Mouse (Mus musculus): Measurements from ENCODE around the gene Mroh3. TPM values are rescaled to one million over a fixed set of nuclear protein-coding genes. Genes with fewer than 3 reads are reported as not detected.

Mroh3 gene
- total and polyA plus RNA-seq, 2 experiments from 2014 or later, result not detected

DNA sequence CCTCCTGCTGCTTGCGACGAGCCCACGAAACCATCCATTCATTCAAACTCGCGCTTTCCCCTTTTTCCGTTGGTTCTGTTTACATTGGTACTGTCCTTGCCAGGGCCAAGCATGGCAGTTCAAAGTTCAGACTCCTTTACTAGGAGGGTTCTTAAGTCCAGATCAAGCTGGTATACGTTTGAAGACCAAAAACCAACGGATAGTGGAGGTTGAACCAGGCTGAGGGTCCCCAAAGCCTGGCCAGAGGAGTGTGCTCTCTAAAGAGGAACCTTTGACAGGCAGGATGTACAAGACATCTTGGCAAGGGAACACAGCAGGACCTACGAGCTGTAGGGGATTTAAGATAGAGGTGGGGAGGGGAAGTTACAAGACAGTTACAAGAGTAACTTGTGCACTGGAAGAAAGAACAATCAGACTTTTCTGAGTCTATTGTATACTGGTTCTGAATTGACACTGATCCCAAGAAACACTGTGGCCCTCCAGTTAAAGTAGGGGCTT is 22.0 kb upstream of the Mroh3 start:
- 1% methylated on average over 9 of the region's 9 CpGs for WGBS

GRCm38 (mm10) chr1:136233892-136234594 is 21.4 kb upstream of the Mroh3 start, which contains the start of gene Inava:
Inava (minus strand) TSS chr1:136234264.
- peaks cover 8% of the 10 kb centered on the region; the same call in 1 of the 2 replicates for H3K4me1 ChIP-seq (ENCODE audit: insufficient read depth)
- peak within 1 kb of the TSS; percentile 68 for H3K9ac ChIP-seq
- H3K36me3 ChIP-seq (ENCODE audit: insufficient read depth), result no peaks in the 10 kb centered on the region
- peak within 1 kb of the TSS; percentile 48 for H3K4me3 ChIP-seq (ENCODE audit: low read depth, low read length)
- 0 out of 2 replicates have a peak within 1 kb of the TSS, but pooled peaks have one; percentile 29 for H3K27ac ChIP-seq (ENCODE audit: low read depth, low read length)
- 1% methylated on average over 38 of the region's 51 CpGs for WGBS
- H3K9me3 ChIP-seq (ENCODE audit: low read length), result no peaks in the 10 kb centered on the region
- peak; percentile 58; the same call in 1 of the 2 replicates for TF ChIP-seq CTCF (IDR thresholded peaks at IDR 0.05; ENCODE audit: low read depth)
- H3K4me2 ChIP-seq (ENCODE audit: low read depth), result peak within 1 kb of the TSS; percentile 76
- peak; percentile 81 for ATAC-seq
- peak; percentile 83 for DNase-seq
- H3K27me3 ChIP-seq (ENCODE audit: insufficient read depth, low read length), result no peaks in the 10 kb centered on the region

More for the DNA sequence above, 22.0 kb upstream of the Mroh3 start:
- Histone ChIP-seq H3K27me3 (ENCODE audit: insufficient read depth, low read length) (no peaks in the 10 kb centered on the region), H3K4me2 (ENCODE audit: low read depth) (peak overlapping the region; percentile 76), H3K4me3 (ENCODE audit: low read depth, low read length) (peak overlapping the region; percentile 48), H3K36me3 (ENCODE audit: insufficient read depth) (no peaks in the 10 kb centered on the region), H3K27ac (ENCODE audit: low read depth, low read length) (0 out of 2 replicates have a peak overlapping the region, but pooled peaks have one; percentile 29), H3K4me1 (ENCODE audit: insufficient read depth) (peaks cover 8% of the 10 kb centered on the region; the same call in 1 of the 2 replicates), H3K9me3 (ENCODE audit: low read length) (no peaks in the 10 kb centered on the region), H3K9ac (peak overlapping the region; percentile 68)
- no peak for ATAC-seq
- no peak for DNase-seq
- TF ChIP-seq CTCF (IDR thresholded peaks at IDR 0.05; ENCODE audit: low read depth), result no peak; the same call in 1 of the 2 replicates

- Histone ChIP-seq H3K9ac (peak overlapping the region; percentile 68), H3K36me3 (ENCODE audit: insufficient read depth) (no peaks in the 10 kb centered on the region), H3K9me3 (ENCODE audit: low read length) (no peaks in the 10 kb centered on the region), H3K4me1 (ENCODE audit: insufficient read depth) (peaks cover 8% of the 10 kb centered on the region; the same call in 1 of the 2 replicates), H3K4me2 (ENCODE audit: low read depth) (peak overlapping the region; percentile 76), H3K27me3 (ENCODE audit: insufficient read depth, low read length) (no peaks in the 10 kb centered on the region), H3K4me3 (ENCODE audit: low read depth, low read length) (peak overlapping the region; percentile 48), H3K27ac (ENCODE audit: low read depth, low read length) (no peak overlapping the region)
- TF ChIP-seq CTCF (IDR thresholded peaks at IDR 0.05; ENCODE audit: low read depth), result no peak
- ATAC-seq, result no peak
- DNase-seq, result no peak
- 2% methylated on average over 23 of the region's 23 CpGs for WGBS
Observed at GRCm38 (mm10) chr1:136232986-136233790, 20.6 kb upstream of the Mroh3 start.

- H3K4me3 ChIP-seq (ENCODE audit: low read depth, low read length), result peak overlapping the region; percentile 48
- WGBS, result 3% methylated on average over 9 of the region's 9 CpGs
- H3K9me3 ChIP-seq (ENCODE audit: low read length), result no peaks in the 10 kb centered on the region
- H3K36me3 ChIP-seq (ENCODE audit: insufficient read depth), result no peaks in the 10 kb centered on the region
- H3K27me3 ChIP-seq (ENCODE audit: insufficient read depth, low read length), result no peaks in the 10 kb centered on the region
- H3K9ac ChIP-seq, result 0 out of 2 replicates have a peak overlapping the region, but pooled peaks have one; percentile 22
- 0 out of 2 replicates have a peak, but pooled peaks have one; percentile 17 for ATAC-seq
- peak overlapping the region; percentile 76 for H3K4me2 ChIP-seq (ENCODE audit: low read depth)
- no peak overlapping the region for H3K27ac ChIP-seq (ENCODE audit: low read depth, low read length)
- peak; percentile 15; the same call in 1 of the 2 replicates for TF ChIP-seq CTCF (IDR thresholded peaks at IDR 0.05; ENCODE audit: low read depth)
- DNase-seq, result peak; percentile 52
- H3K4me1 ChIP-seq (ENCODE audit: insufficient read depth), result peaks cover 8% of the 10 kb centered on the region; the same call in 1 of the 2 replicates
Observed at GRCm38 (mm10) chr1:136232285-136232926, 19.8 kb upstream of the Mroh3 start.

- no peak for ATAC-seq
- DNase-seq, result no peak
- Histone ChIP-seq H3K4me3 (ENCODE audit: low read depth, low read length) (peak overlapping the region; percentile 11; the same call in 1 of the 2 replicates), H3K9ac (no peak overlapping the region), H3K27me3 (ENCODE audit: insufficient read depth, low read length) (no peaks in the 10 kb centered on the region), H3K27ac (ENCODE audit: low read depth, low read length) (no peak overlapping the region), H3K36me3 (ENCODE audit: insufficient read depth) (no peaks in the 10 kb centered on the region), H3K9me3 (ENCODE audit: low read length) (no peaks in the 10 kb centered on the region), H3K4me1 (ENCODE audit: insufficient read depth) (peaks cover 8% of the 10 kb centered on the region; the same call in 1 of the 2 replicates), H3K4me2 (ENCODE audit: low read depth) (peak overlapping the region; percentile 76)
- no peak for TF ChIP-seq CTCF (IDR thresholded peaks at IDR 0.05; ENCODE audit: low read depth)
- 5% methylated on average over 6 of the region's 6 CpGs for WGBS
Observed at GRCm38 (mm10) chr1:136231596-136231995, 19.0 kb upstream of the Mroh3 start.

GRCm38 (mm10) chr1:136230201-136230600 is 17.6 kb upstream of the Mroh3 start:
- peaks cover 8% of the 10 kb centered on the region; the same call in 1 of the 2 replicates for H3K4me1 ChIP-seq (ENCODE audit: insufficient read depth)
- H3K27me3 ChIP-seq (ENCODE audit: insufficient read depth, low read length), result no peaks in the 10 kb centered on the region
- no peak overlapping the region for H3K4me3 ChIP-seq (ENCODE audit: low read depth, low read length)
- no peaks in the 10 kb centered on the region for H3K36me3 ChIP-seq (ENCODE audit: insufficient read depth)
- no peak for TF ChIP-seq CTCF (IDR thresholded peaks at IDR 0.05; ENCODE audit: low read depth)
- no peaks in the 10 kb centered on the region for H3K9me3 ChIP-seq (ENCODE audit: low read length)
- no peak overlapping the region for H3K4me2 ChIP-seq (ENCODE audit: low read depth)
- ATAC-seq (no peak), DNase-seq (no peak)
- H3K9ac ChIP-seq, result no peak overlapping the region
- WGBS, result 51% methylated on average over 11 of the region's 11 CpGs
- no peak overlapping the region for H3K27ac ChIP-seq (ENCODE audit: low read depth, low read length)

Data from forebrain, postnatal 0 days (tissue).